Mouse (Mus musculus): Measurements from ENCODE around the gene Trpm7.
"Not testable (repeated sequence)": the region's sequence is repeated elsewhere in the genome, so short reads cannot be mapped to it uniquely, and the experiment has no call there.

Gene Trpm7

DNA sequence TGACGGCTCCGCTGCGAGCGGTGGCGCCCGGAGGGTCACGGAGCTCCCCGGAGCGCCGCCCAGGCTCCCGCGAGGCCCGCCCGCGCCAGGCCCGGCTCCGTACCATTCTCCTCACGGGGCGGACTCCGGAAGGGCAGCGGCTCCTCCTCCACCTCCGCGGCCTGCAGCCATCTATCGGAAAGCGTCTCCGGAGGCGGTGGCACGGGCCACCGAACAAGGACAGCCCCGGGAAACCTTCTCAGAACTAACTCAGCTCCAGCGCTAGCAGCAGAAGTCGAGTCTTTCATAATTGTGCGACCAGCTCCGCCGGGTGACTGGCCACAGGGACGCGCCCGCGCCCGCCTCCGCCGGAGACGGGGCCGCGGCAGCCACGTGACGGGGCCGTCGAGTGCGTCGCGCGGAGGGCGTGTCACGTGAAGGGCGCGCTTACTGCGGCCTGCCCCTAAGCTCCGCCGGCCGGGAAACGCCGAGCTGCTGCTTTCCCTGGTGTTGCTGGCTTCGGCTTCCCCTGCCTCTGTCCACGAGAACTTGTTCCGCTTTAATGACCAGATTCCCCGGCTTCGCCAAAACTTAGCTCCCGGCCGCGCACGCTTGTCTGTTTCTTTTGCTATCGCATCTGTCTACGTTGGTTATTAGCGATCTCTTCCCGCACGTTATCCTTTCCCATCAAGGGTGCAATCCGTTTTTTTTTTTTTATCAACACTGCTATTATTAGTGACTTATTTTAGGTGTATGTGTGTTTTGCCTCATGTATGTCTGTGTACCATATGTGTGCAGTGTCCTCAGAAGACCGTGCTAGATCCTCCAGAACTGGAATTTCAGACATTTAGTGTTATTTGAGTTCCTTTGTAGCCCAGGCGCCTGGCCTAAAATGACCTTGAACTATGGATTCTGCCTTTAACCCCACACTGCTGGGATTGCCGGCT is at the start of gene Trpm7:
TSS of gene Trpm7 (minus strand) at position 360 of the 926 bp plus-strand sequence.
- DNase-seq, result peak; percentile 87 to 93

- no peak for DNase-seq
Measured at GRCm38 (mm10) chr2:126920358-126921060, 44.5 kb upstream of the Trpm7 start.

GRCm38 (mm10) chr2:126916236-126916635 is 40.2 kb upstream of the Trpm7 start:
- DNase-seq, result no peak

DNA sequence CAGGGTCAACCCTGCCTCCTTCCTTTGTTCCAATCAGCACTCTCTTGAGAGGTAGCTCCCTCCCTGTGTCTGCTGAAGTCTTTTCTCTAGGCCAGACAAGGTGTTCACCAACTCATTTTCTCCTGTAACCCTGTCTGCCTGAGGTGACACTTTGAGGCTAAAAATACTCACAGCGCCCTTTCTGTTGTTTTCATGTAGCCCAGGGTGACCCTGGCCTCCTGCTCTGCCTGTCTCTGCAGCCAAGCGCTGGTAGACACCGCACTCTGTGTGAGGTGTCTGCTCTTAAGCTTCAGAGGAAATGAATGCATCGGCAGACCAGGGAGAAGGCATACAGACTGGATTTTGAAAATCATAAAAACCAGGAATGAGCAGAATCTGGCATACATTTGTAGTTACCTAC is 38.1 kb upstream of the Trpm7 start:
- no peak for DNase-seq

DNA sequence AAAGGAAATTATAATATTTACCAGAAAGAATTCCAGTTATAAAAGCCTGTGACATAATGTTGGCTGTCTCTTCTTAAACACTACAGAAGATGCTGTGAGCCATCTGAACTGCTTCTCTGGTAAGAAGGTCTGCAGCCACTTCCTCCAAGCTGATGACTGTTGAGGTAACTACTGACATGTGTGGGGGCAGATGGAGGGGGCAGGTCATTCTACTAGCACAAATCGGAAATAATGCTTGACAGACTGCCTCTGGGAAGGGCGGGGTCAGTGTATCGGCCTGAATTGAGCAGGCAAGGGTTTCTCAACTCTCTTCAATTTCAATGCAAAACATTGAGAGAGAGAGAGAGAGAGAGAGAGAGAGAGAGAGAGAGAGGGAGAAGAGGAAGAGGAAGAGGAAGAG is 28.1 kb upstream of the Trpm7 start:
- DNase-seq, result peak in 1 of 2 experiments; percentile 13

- DNase-seq, result no peak
Measured at GRCm38 (mm10) chr2:126897511-126897910, 21.5 kb upstream of the Trpm7 start.

DNA sequence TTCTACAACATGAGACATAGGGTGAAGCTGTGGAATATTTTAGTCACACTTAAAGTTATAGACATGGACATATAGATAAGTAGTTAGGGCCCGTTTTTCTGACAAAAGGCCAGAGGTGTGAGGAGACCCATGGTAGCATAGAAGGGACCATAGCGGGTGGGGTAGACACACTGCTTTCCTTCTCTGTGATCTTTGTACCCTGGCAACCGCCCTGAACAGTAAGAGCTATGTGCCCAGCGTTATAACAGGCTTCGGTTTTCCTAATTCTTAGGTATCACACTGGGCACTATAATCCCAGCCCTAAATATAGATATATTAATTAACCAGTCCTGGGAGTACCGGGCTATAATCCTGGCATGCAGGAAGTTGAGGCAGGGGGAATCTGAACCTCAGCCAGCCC is 20.9 kb upstream of the Trpm7 start:
- DNase-seq, result no peak

GRCm38 (mm10) chr2:126894245-126894644 is 18.2 kb upstream of the Trpm7 start:
- DNase-seq, result no peak

GRCm38 (mm10) chr2:126892316-126892715 is 16.3 kb upstream of the Trpm7 start:
- no peak for DNase-seq

- no peak for DNase-seq
Measured at GRCm38 (mm10) chr2:126891743-126892142, 15.7 kb upstream of the Trpm7 start.

- DNase-seq, result no peak
Measured at GRCm38 (mm10) chr2:126887141-126887540, 11.1 kb upstream of the Trpm7 start.

DNA sequence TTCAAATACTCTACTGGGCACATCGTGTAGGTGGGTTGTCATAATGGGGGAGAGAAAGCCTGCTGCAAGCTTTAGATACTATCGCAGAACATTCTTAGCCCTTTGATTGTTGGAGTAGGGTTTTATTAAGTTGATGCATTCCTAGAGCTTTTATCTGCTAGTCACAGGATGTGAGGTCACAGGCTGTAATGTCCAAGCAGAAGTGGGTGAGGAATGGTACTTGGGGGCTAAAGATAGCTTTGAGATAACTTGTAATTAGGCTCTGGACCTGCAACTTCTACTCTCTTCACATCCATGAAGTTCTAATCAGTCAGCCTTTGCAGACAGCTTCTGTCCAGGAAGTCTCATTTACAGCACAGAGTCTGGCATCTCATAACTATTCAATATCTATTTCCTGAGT is 9.8 kb upstream of the Trpm7 start:
- no peak for DNase-seq

GRCm38 (mm10) chr2:126882711-126883110 is 6.7 kb upstream of the Trpm7 start:
- DNase-seq, result not testable (repeated sequence)

GRCm38 (mm10) chr2:126877991-126878390 is 2.0 kb upstream of the Trpm7 start:
- no peak for DNase-seq

DNA sequence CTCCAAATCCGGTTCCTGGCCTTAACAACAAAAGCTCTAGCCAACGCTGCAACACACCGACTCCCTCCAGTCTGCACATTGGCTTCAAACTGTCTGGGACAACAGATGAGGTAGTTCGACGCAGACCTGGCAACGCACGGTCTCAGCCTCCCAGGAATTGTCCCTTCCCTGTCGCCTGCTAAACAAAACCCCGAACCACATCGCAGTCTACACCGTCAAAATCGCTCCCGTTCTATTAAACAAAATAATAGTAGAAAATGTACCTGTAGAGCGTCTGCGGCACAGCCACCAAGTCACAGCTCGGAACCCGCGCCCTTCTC is 554 bp downstream of the Trpm7 start:
- peak; percentile 31 to 51 for DNase-seq

- peak in 1 of 2 experiments; percentile 10 for DNase-seq
Measured at GRCm38 (mm10) chr2:126874809-126875515, 1.1 kb downstream of the Trpm7 start.

DNA sequence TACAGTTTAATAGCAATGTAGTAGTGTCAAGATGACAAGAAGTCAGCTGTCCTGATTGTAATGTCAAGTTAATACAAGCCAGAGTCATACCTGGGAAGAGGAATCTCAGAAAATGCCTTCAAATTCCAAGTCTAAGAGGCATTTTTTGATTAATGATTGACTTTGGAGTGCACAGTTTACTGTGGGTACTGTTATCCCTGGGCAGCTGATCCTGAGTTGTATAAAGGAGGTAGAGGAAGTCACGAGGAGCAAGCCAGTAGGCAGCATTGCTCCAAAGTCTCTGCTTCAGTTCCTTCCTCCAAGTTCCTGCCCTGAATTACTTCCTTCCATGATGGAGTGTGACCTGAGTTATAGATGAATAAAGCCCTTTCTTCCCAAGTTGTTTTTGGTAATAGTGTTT is 9.7 kb downstream of the Trpm7 start:
- DNase-seq, result no peak

DNA sequence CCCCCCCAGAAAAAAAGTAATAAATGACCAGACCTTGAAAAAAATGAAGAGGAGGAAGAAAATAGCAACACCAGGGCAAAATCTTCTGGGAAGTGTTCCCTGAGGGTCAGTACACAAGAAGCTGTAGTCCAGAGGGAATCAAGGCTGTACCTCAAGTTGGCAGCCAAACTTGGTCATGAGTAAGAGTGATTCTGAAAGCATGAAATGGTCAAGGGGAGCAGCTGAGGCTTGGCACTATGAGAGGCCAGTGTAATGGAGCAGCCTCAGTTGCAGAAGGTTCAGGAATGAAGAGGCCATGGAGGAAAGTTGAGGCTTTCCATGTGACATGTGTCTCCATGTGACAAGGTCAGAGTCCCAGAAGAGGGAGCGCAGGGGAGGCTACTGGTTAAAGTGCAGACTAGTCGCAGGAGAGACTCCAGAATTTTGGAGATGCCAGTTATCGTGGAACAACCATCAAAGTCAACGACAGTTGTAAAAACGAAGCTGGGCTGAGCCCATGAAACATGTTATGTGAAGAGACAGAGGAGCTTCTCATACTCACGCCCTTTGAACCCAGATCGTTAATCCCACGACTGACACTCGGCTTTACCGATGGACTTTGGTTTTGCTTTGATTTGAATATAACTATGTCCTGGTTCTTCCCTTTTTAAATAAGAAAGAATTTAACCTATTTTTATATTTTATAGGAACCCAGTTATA is 10.4 kb downstream of the Trpm7 start:
- no peak for DNase-seq

- no peak for DNase-seq
Measured at GRCm38 (mm10) chr2:126865026-126865425, 11.0 kb downstream of the Trpm7 start.

- DNase-seq, result no peak
Measured at GRCm38 (mm10) chr2:126844751-126845150, 31.3 kb downstream of the Trpm7 start.

DNA sequence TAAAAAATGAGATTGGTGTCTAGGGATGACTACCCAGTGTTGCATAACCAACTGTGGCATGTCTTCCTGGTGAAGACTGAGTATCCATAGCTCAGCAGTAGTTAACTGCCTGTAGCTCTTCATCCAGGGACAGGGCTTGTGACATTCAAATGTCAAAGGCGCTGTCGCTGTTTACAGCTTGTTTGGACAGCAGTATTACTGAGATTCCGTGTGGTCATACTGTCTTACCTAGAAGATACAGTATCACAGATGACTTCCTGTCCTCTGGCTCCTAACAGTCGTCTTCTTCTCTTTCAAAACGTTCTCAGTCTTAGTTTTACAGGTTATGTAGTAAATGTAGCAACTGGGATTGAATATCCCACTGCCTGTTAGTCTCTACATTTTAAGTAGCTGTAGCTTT is 37.2 kb downstream of the Trpm7 start:
- DNase-seq, result no peak

DNA sequence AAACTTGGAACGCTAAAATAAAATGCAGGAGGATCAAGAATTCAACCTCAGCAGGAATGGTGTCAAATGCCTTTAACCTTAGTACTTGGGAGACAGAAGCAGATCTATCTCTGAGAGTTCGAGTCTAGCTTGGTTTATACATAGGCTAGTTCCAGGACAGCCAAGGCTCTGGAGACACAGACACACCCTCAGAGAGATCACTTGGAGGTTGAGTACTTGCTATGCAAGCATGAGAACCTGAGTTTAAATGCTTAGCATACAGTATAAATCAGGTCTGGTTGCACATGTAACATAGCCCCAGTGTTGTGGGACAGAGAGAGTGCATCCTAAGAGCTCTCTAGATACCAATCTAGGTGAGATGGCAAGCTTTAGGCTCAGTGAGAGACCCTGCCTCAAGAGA is 58.6 kb downstream of the Trpm7 start:
- no peak for DNase-seq

Measured in cerebellum, postnatal 36 days (tissue).